Mouse (Mus musculus) heart, adult 2 months (tissue): Measurements from ENCODE around the gene Mad1l1.

Source experiments
- CTCF ChIP-seq: fragments of 200-600 bp; IDR thresholded peaks from 2 replicates; pipeline ENCODE4 v1.8.1; 2022; ENCODE audit warnings: antibody characterized with exemption, mild to moderate bottlenecking, moderate library complexity
- POLR2A ChIP-seq: fragments of 200-500 bp; IDR thresholded peaks from 2 replicates; pipeline ENCODE4 v1.6.1; 2011; ENCODE audit warnings: mild to moderate bottlenecking, low read depth, low read length, control low read depth; ENCODE audit not compliant: insufficient read depth

- TF ChIP-seq CTCF, result no peak
- TF ChIP-seq POLR2A, result no peak
These were observed 352.0 kb downstream of the Mad1l1 start for GRCm38 (mm10) chr5:139969151-139969948.
